Mouse (Mus musculus): Measurements from ENCODE around the gene Desi1. TPM values are rescaled to one million over a fixed set of nuclear protein-coding genes. Genes with fewer than 3 reads are reported as not detected.

The Desi1 gene
- 24.1 TPM for polyA plus RNA-seq (2015; fragmentation: Illumina TruSeq; extraction: RNeasy Lipid Tissue Mini Kit (QIAGEN cat#74804); ENCODE audit: insufficient read depth, low replicate concordance)

DNA sequence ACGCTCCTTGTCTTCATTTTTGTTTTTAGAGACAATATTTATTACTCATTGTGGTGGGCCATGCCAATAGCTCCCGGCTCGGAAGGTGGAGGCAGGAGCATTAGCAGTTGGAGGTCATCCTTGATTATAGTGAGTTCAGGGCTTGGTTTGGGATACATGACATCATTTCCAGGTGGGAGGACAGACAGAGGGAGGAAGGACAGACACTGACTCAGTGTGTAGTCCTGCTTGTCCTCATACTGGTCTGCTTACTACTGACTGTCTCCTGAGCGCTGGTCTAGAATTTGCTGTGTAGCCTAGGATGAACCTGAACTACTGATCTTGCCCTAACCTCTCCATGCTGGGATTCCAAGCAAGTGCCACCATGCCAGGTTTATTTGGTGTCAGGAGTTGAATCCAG is at the start of gene Desi1:
Gene Desi1, minus strand, starts transcription at position 101 of the 400 bp plus-strand sequence.

GRCm38 (mm10) chr15:82069898-82070297 is 36.2 kb upstream of the Desi1 start, which contains the start of gene Mei1:
Gene Mei1 (plus strand): TSS chr15:82069996.

GRCm38 (mm10) chr15:82058719-82059201 is 25.1 kb upstream of the Desi1 start, which contains the start of gene 4930407I10Rik:
Gene 4930407I10Rik (plus strand): TSS chr15:82059151.

DNA sequence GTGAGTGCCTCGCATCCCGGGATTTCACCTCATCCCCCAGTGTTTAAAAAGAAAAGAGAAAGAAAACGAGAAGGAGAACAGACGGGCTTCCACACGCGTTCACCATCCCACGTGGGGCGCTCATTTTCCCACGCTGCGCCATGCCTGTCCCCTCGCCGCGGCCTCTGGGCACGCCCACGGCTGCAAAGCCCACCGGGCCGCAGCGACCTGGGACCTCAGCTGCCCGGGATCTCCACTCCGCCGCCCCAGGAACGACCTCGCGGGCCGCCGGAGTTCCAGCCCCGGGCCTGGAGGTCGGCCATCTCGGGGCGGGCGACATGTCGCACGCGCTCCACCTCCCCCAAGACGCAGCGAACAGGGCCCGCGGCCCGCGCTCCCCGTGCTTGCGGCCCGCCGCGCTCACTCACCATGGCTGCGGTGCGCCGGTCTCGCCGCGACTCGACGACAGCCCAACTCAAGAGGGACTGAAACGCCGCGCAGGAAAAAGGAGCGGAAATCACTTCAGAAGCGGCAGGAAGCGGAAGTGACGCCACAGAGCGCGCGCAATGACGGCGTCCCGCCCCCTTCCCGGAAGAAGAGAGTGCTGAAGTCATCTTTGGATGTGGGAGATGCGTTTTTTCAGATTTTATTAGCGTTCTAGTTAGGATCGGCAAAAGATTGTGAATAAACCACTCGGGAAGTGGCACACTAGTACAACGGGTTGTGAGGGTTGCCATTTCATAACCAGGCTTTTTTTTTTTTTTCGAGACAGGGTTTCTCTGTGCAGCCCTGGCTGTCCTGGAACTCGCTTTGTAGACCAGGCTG is 13.6 kb upstream of the Desi1 start, which contains the start of gene Snu13:
Gene Snu13, minus strand, starts transcription at position 519 of the 804 bp plus-strand sequence.

GRCm38 (mm10) chr15:81987646-81988045 is 46.0 kb downstream of the Desi1 start, which contains the start of gene Xrcc6:
Gene Xrcc6 (plus strand): TSS chr15:81987835.

GRCm38 (mm10) chr15:81980321-81980720 is 53.3 kb downstream of the Desi1 start, which contains the start of gene 1700029P11Rik:
Gene 1700029P11Rik (plus strand): TSS chr15:81980540.

DNA sequence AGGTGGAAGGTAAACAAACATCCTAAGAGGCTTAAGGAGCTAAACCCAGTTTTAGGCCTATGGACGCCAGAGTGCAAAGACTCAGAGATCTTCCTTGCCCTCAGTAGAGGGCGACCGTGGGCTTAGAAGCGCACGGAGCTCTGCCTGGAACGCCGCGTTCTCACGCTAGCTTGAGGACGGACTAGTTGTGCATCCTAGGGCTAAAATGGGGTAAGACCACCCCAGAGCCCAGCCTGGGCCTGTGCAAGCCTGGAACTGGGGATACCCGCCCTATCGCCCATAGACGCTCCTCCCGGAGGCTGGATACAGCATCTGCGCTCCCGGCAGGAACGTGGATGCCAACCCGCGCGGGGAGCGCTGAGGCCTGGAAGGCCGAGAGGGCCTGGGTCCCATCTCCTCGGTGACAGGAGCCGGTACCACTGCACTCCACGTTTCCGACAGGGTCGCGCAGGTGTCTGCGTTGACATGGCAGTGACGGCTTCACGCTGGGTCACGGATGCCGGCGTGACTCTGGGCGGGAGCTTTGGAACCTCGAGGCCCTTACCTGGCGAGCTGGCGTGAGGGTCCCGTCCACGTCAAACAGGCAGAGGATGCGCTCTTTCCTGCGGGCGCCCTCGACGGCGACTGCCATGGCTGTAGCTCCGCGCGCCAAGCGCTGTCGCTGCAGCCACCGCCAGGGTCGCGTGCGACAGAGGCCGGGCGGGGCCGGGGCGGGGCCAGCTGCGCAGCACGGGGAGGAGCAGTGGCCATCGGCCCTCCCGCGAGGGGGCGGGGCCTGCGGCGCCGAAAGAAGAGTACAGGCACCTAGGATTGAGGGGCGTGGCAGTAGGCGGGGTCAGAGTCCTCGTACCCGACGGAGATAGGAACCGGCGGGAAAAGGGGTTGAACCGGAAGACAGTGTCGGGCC is 73.2 kb downstream of the Desi1 start, which contains the start of gene Pmm1:
Gene Pmm1, minus strand, starts transcription at position 760 of the 907 bp plus-strand sequence.

Other genes with a start within 250 kb of the Desi1 start
- 46.9 TPM for gene Tef, start 231.4 kb downstream of the Desi1 start, polyA plus RNA-seq (2015; fragmentation: Illumina TruSeq; extraction: RNeasy Lipid Tissue Mini Kit (QIAGEN cat#74804); ENCODE audit: insufficient read depth, low replicate concordance)
- 19.5 TPM for gene Tob2, start 175.1 kb downstream of the Desi1 start, polyA plus RNA-seq (2015; fragmentation: Illumina TruSeq; extraction: RNeasy Lipid Tissue Mini Kit (QIAGEN cat#74804); ENCODE audit: insufficient read depth, low replicate concordance)
- 84.3 TPM for gene Phf5a, start 162.0 kb downstream of the Desi1 start, polyA plus RNA-seq (2015; fragmentation: Illumina TruSeq; extraction: RNeasy Lipid Tissue Mini Kit (QIAGEN cat#74804); ENCODE audit: insufficient read depth, low replicate concordance)
- 69.1 TPM for gene Aco2, start 161.6 kb downstream of the Desi1 start, polyA plus RNA-seq (2015; fragmentation: Illumina TruSeq; extraction: RNeasy Lipid Tissue Mini Kit (QIAGEN cat#74804); ENCODE audit: insufficient read depth, low replicate concordance)
- gene Polr3h, start 107.6 kb downstream of the Desi1 start, polyA plus RNA-seq (2015; fragmentation: Illumina TruSeq; extraction: RNeasy Lipid Tissue Mini Kit (QIAGEN cat#74804); ENCODE audit: insufficient read depth, low replicate concordance), result 7.3 TPM
- 1.7 TPM for gene Csdc2, start 97.1 kb downstream of the Desi1 start, polyA plus RNA-seq (2015; fragmentation: Illumina TruSeq; extraction: RNeasy Lipid Tissue Mini Kit (QIAGEN cat#74804); ENCODE audit: insufficient read depth, low replicate concordance)
- gene Pmm1, start 72.9 kb downstream of the Desi1 start, polyA plus RNA-seq (2015; fragmentation: Illumina TruSeq; extraction: RNeasy Lipid Tissue Mini Kit (QIAGEN cat#74804); ENCODE audit: insufficient read depth, low replicate concordance), result 8.7 TPM
- gene 1700029P11Rik, start 53.3 kb downstream of the Desi1 start, polyA plus RNA-seq (2015; fragmentation: Illumina TruSeq; extraction: RNeasy Lipid Tissue Mini Kit (QIAGEN cat#74804); ENCODE audit: insufficient read depth, low replicate concordance), result not detected
- 51.6 TPM for gene Xrcc6, start 46.0 kb downstream of the Desi1 start, polyA plus RNA-seq (2015; fragmentation: Illumina TruSeq; extraction: RNeasy Lipid Tissue Mini Kit (QIAGEN cat#74804); ENCODE audit: insufficient read depth, low replicate concordance)
- 237 TPM for gene Snu13, start 13.7 kb upstream of the Desi1 start, polyA plus RNA-seq (2015; fragmentation: Illumina TruSeq; extraction: RNeasy Lipid Tissue Mini Kit (QIAGEN cat#74804); ENCODE audit: insufficient read depth, low replicate concordance)
- gene 4930407I10Rik, start 25.3 kb upstream of the Desi1 start, polyA plus RNA-seq (2015; fragmentation: Illumina TruSeq; extraction: RNeasy Lipid Tissue Mini Kit (QIAGEN cat#74804); ENCODE audit: insufficient read depth, low replicate concordance), result not detected
- gene Mei1, start 36.1 kb upstream of the Desi1 start, polyA plus RNA-seq (2015; fragmentation: Illumina TruSeq; extraction: RNeasy Lipid Tissue Mini Kit (QIAGEN cat#74804); ENCODE audit: insufficient read depth, low replicate concordance), result not detected
- gene Ccdc134, start 94.1 kb upstream of the Desi1 start, polyA plus RNA-seq (2015; fragmentation: Illumina TruSeq; extraction: RNeasy Lipid Tissue Mini Kit (QIAGEN cat#74804); ENCODE audit: insufficient read depth, low replicate concordance), result 33.7 TPM
- 50.6 TPM for gene Srebf2, start 113.3 kb upstream of the Desi1 start, polyA plus RNA-seq (2015; fragmentation: Illumina TruSeq; extraction: RNeasy Lipid Tissue Mini Kit (QIAGEN cat#74804); ENCODE audit: insufficient read depth, low replicate concordance)
- gene Shisa8, start 179.0 kb upstream of the Desi1 start, polyA plus RNA-seq (2015; fragmentation: Illumina TruSeq; extraction: RNeasy Lipid Tissue Mini Kit (QIAGEN cat#74804); ENCODE audit: insufficient read depth, low replicate concordance), result 0.11 TPM
- 108 TPM for gene Tnfrsf13c, start 190.5 kb upstream of the Desi1 start, polyA plus RNA-seq (2015; fragmentation: Illumina TruSeq; extraction: RNeasy Lipid Tissue Mini Kit (QIAGEN cat#74804); ENCODE audit: insufficient read depth, low replicate concordance)
- 4.6 TPM for gene Cenpm, start 210.9 kb upstream of the Desi1 start, polyA plus RNA-seq (2015; fragmentation: Illumina TruSeq; extraction: RNeasy Lipid Tissue Mini Kit (QIAGEN cat#74804); ENCODE audit: insufficient read depth, low replicate concordance)
- gene 1500009C09Rik, start 218.5 kb upstream of the Desi1 start, polyA plus RNA-seq (2015; fragmentation: Illumina TruSeq; extraction: RNeasy Lipid Tissue Mini Kit (QIAGEN cat#74804); ENCODE audit: insufficient read depth, low replicate concordance), result not detected
- 3.2 TPM for gene Sept3, start 241.0 kb upstream of the Desi1 start, polyA plus RNA-seq (2015; fragmentation: Illumina TruSeq; extraction: RNeasy Lipid Tissue Mini Kit (QIAGEN cat#74804); ENCODE audit: insufficient read depth, low replicate concordance)

Measured in spleen, adult 10 weeks (tissue).